Mouse (Mus musculus): Measurements from ENCODE around the gene Tmem207.

DNA sequence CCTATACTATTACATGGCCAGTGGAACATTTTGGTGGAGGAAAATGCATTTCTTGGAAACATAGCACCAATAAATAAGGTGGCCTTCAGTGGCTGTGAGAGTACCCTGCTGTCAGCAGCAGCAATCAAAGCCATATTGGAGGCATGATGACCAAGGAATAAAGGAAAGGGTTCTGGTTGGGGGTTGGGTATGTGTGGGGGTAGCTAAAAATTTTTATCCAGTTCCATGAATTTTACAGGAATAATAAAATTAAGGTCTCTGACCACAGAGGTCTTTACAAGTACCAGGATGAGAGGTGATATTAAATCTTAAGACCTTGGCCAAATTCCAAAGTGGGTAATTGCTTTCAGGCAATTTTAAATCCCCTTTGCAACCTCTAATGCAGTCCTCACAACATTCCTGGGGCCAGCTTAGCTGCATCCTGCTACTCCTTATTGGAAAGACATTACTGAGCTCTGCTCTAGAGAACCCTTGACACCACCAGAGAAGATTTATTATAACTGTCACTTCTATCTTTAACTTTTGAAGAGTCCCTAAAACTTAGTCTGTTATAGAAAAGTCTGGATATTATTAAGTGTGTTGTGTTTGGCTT lies 42.9 kb upstream of the Tmem207 start:
- TF ChIP-seq POLR2A (IDR thresholded peaks at IDR 0.05; ENCODE audit: control insufficient read depth, low read depth, low read length) = no peak
- TF ChIP-seq CTCF (IDR thresholded peaks at IDR 0.05; ENCODE audit: control insufficient read depth, insufficient read depth, insufficient replicate concordance, low read depth, low read length) = no peak

Measured in testis, adult 2 months (tissue).